Mouse (Mus musculus): ENCODE data around the gene Med29. TPM values are rescaled to one million over a fixed set of nuclear protein-coding genes. Genes with fewer than 3 reads are reported as not detected.

The Med29 gene
- polyA plus RNA-seq, 1 experiment from 2014 or later = 45.4 TPM

Other genes starting within 250 kb of the Med29 start
- gene Fbl, start 223.0 kb downstream of the Med29 start, polyA plus RNA-seq (2016; fragmentation: Nextera tagmentation; extraction: Ambion mirVana) = 159 and 169 TPM in 2 replicates
- 17.6 and 20.5 TPM in 2 replicates for gene Dyrk1b, start 213.2 kb downstream of the Med29 start, polyA plus RNA-seq (2016; fragmentation: Nextera tagmentation; extraction: Ambion mirVana)
- 5.4 and 18.9 TPM in 2 replicates for gene Eid2, start 124.8 kb downstream of the Med29 start, polyA plus RNA-seq (2016; fragmentation: Nextera tagmentation; extraction: Ambion mirVana)
- 17.6 and 18.5 TPM in 2 replicates for gene Eid2b, start 115.0 kb downstream of the Med29 start, polyA plus RNA-seq (2016; fragmentation: Nextera tagmentation; extraction: Ambion mirVana)
- not detected in 2 replicates for gene Selenov, start 101.5 kb downstream of the Med29 start, polyA plus RNA-seq (2016; fragmentation: Nextera tagmentation; extraction: Ambion mirVana)
- 3.5 and 3.7 TPM in 2 replicates for gene Dll3, start 90.5 kb downstream of the Med29 start, polyA plus RNA-seq (2016; fragmentation: Nextera tagmentation; extraction: Ambion mirVana)
- gene Timm50, start 80.6 kb downstream of the Med29 start, polyA plus RNA-seq (2016; fragmentation: Nextera tagmentation; extraction: Ambion mirVana) = 166 and 169 TPM in 2 replicates
- 99.0 and 117 TPM in 2 replicates for gene Supt5, start 54.0 kb downstream of the Med29 start, polyA plus RNA-seq (2016; fragmentation: Nextera tagmentation; extraction: Ambion mirVana)
- 915 and 927 TPM in 2 replicates for gene Rps16, start 42.1 kb downstream of the Med29 start, polyA plus RNA-seq (2016; fragmentation: Nextera tagmentation; extraction: Ambion mirVana)
- gene Plekhg2, start 20.1 kb downstream of the Med29 start, polyA plus RNA-seq (2016; fragmentation: Nextera tagmentation; extraction: Ambion mirVana) = 96.9 and 106 TPM in 2 replicates
- 7.1 and 7.7 TPM in 2 replicates for gene Zfp36, start 12.5 kb downstream of the Med29 start, polyA plus RNA-seq (2016; fragmentation: Nextera tagmentation; extraction: Ambion mirVana)
- 83.0 and 86.8 TPM in 2 replicates for gene Paf1, start 243 bp upstream of the Med29 start, polyA plus RNA-seq (2016; fragmentation: Nextera tagmentation; extraction: Ambion mirVana)
- 6.2 and 9.0 TPM in 2 replicates for gene Gmfg, start 44.7 kb upstream of the Med29 start, polyA plus RNA-seq (2016; fragmentation: Nextera tagmentation; extraction: Ambion mirVana)
- 7.5 and 7.9 TPM in 2 replicates for gene Lrfn1, start 59.3 kb upstream of the Med29 start, polyA plus RNA-seq (2016; fragmentation: Nextera tagmentation; extraction: Ambion mirVana)
- not detected in 2 replicates for gene Ifnl2, start 117.7 kb upstream of the Med29 start, polyA plus RNA-seq (2016; fragmentation: Nextera tagmentation; extraction: Ambion mirVana)
- gene Ifnl3, start 130.1 kb upstream of the Med29 start, polyA plus RNA-seq (2016; fragmentation: Nextera tagmentation; extraction: Ambion mirVana) = not detected in 2 replicates
- not detected in 2 replicates for gene Sycn, start 148.2 kb upstream of the Med29 start, polyA plus RNA-seq (2016; fragmentation: Nextera tagmentation; extraction: Ambion mirVana)
- not detected in 2 replicates for gene Nccrp1, start 154.5 kb upstream of the Med29 start, polyA plus RNA-seq (2016; fragmentation: Nextera tagmentation; extraction: Ambion mirVana)
- gene Samd4b, start 205.4 kb upstream of the Med29 start, polyA plus RNA-seq (2016; fragmentation: Nextera tagmentation; extraction: Ambion mirVana) = 30.5 and 36.0 TPM in 2 replicates
- gene Pak4, start 205.5 kb upstream of the Med29 start, polyA plus RNA-seq (2016; fragmentation: Nextera tagmentation; extraction: Ambion mirVana) = 42.4 and 44.1 TPM in 2 replicates
- not detected in 2 replicates for gene Acp7, start 238.6 kb upstream of the Med29 start, polyA plus RNA-seq (2016; fragmentation: Nextera tagmentation; extraction: Ambion mirVana)